Mouse (Mus musculus): ENCODE measurements at regions not wholly inside any gene's neighbourhood (a gene's known extent, or its start where the extent isn't known, plus 50 kb on each side); places are given as distances from the start of the nearest gene placed in this dataset.
"Not testable (repeated sequence)": the region's sequence is repeated elsewhere in the genome, so short reads cannot be mapped to it uniquely, and the experiment has no call there.

GRCm38 (mm10) chr11:22573166-22573565 lies 61.3 kb downstream of the Tmem17 start:
- H3K4me2 ChIP-seq = no peak overlapping the region
- H3K27ac ChIP-seq = no peak overlapping the region
- WGBS = 39% methylated on average over 2 of the region's 2 CpGs
- H3K4me1 ChIP-seq (replicated peaks) = 0 out of 2 replicates have a peak, but pooled peaks cover 4% of the 10 kb centered on the region
- no peak overlapping the region for H3K4me3 ChIP-seq
- no peak overlapping the region for H3K9ac ChIP-seq
- ATAC-seq (replicated peaks; ENCODE audit: insufficient number of reproducible peaks, insufficient read depth, low FRiP score, low read depth) = no peak
- no peaks in the 10 kb centered on the region for H3K9me3 ChIP-seq (replicated peaks)
- H3K27me3 ChIP-seq = no peaks in the 10 kb centered on the region
- no peaks in the 10 kb centered on the region for H3K36me3 ChIP-seq

GRCm38 (mm10) chr11:22573802-22574201 lies 61.9 kb downstream of the Tmem17 start:
- H3K4me1 ChIP-seq (replicated peaks) = 0 out of 2 replicates have a peak, but pooled peaks cover 4% of the 10 kb centered on the region
- no peak for ATAC-seq (replicated peaks; ENCODE audit: insufficient number of reproducible peaks, insufficient read depth, low FRiP score, low read depth)
- no peaks in the 10 kb centered on the region for H3K9me3 ChIP-seq (replicated peaks)
- H3K4me3 ChIP-seq = no peak overlapping the region
- no peak overlapping the region for H3K9ac ChIP-seq
- no peak overlapping the region; the same call in 1 of the 2 replicates for H3K27ac ChIP-seq
- H3K27me3 ChIP-seq = no peaks in the 10 kb centered on the region
- H3K36me3 ChIP-seq = no peaks in the 10 kb centered on the region
- H3K4me2 ChIP-seq = no peak overlapping the region
- WGBS = 69% methylated on average over 3 of the region's 3 CpGs

GRCm38 (mm10) chr11:22574506-22574905 lies 62.6 kb downstream of the Tmem17 start:
- Histone ChIP-seq H3K4me2 (no peak overlapping the region), H3K4me1 (replicated peaks) (0 out of 2 replicates have a peak, but pooled peaks cover 4% of the 10 kb centered on the region), H3K36me3 (no peaks in the 10 kb centered on the region), H3K27me3 (no peaks in the 10 kb centered on the region), H3K27ac (no peak overlapping the region), H3K4me3 (no peak overlapping the region), H3K9ac (no peak overlapping the region), H3K9me3 (replicated peaks) (no peaks in the 10 kb centered on the region)
- ATAC-seq (replicated peaks; ENCODE audit: insufficient number of reproducible peaks, insufficient read depth, low FRiP score, low read depth) = no peak
- 69% methylated on average over 2 of the region's 2 CpGs for WGBS

GRCm38 (mm10) chr11:22584100-22584487 lies 72.2 kb downstream of the Tmem17 start:
- WGBS = 40% methylated on average over 5 of the region's 5 CpGs
- Histone ChIP-seq H3K4me1 (replicated peaks) (peaks cover 36% of the 10 kb centered on the region), H3K36me3 (no peaks in the 10 kb centered on the region), H3K9me3 (replicated peaks) (0 out of 2 replicates have a peak, but pooled peaks cover 3% of the 10 kb centered on the region), H3K27me3 (no peaks in the 10 kb centered on the region), H3K27ac (peak overlapping the region; percentile 45; the same call in 1 of the 2 replicates), H3K4me2 (peak overlapping the region; percentile 56), H3K4me3 (peak overlapping the region; percentile 25; the same call in 1 of the 2 replicates), H3K9ac (no peak overlapping the region)
- ATAC-seq (replicated peaks; ENCODE audit: insufficient number of reproducible peaks, insufficient read depth, low FRiP score, low read depth) = 0 out of 2 replicates have a peak, but pooled peaks have one; percentile 28

- WGBS = 9% methylated on average over 14 of the region's 14 CpGs
- H3K4me1 ChIP-seq (replicated peaks) = peaks cover 36% of the 10 kb centered on the region
- H3K36me3 ChIP-seq = no peaks in the 10 kb centered on the region
- H3K9me3 ChIP-seq (replicated peaks) = 0 out of 2 replicates have a peak, but pooled peaks cover 3% of the 10 kb centered on the region
- H3K9ac ChIP-seq = 0 out of 2 replicates have a peak overlapping the region, but pooled peaks have one; percentile 11
- H3K4me3 ChIP-seq = peak overlapping the region; percentile 25; the same call in 1 of the 2 replicates
- peak overlapping the region; percentile 56 for H3K4me2 ChIP-seq
- H3K27me3 ChIP-seq = no peaks in the 10 kb centered on the region
- H3K27ac ChIP-seq = peak overlapping the region; percentile 64
- peak; percentile 61 for ATAC-seq (replicated peaks; ENCODE audit: insufficient number of reproducible peaks, insufficient read depth, low FRiP score, low read depth)
Measured at GRCm38 (mm10) chr11:22584488-22585158, 72.7 kb downstream of the Tmem17 start.

GRCm38 (mm10) chr11:22587691-22588241 lies 75.9 kb downstream of the Tmem17 start:
- 33% methylated on average over 7 of the region's 7 CpGs for WGBS
- Histone ChIP-seq H3K9ac (no peak overlapping the region), H3K4me2 (no peak overlapping the region), H3K27me3 (no peaks in the 10 kb centered on the region), H3K27ac (peak overlapping the region; percentile 76), H3K4me3 (no peak overlapping the region), H3K36me3 (no peaks in the 10 kb centered on the region), H3K4me1 (replicated peaks) (peaks cover 38% of the 10 kb centered on the region), H3K9me3 (replicated peaks) (0 out of 2 replicates have a peak, but pooled peaks cover 3% of the 10 kb centered on the region)
- ATAC-seq (replicated peaks; ENCODE audit: insufficient number of reproducible peaks, insufficient read depth, low FRiP score, low read depth) = no peak; the same call in 1 of the 2 replicates

- no peaks in the 10 kb centered on the region for H3K36me3 ChIP-seq
- no peaks in the 10 kb centered on the region for H3K9me3 ChIP-seq (replicated peaks)
- no peak overlapping the region for H3K9ac ChIP-seq
- no peak overlapping the region for H3K4me3 ChIP-seq
- no peak overlapping the region for H3K4me2 ChIP-seq
- ATAC-seq (replicated peaks; ENCODE audit: insufficient number of reproducible peaks, insufficient read depth, low FRiP score, low read depth) = 0 out of 2 replicates have a peak, but pooled peaks have one; percentile 34
- peaks cover 38% of the 10 kb centered on the region for H3K4me1 ChIP-seq (replicated peaks)
- no peaks in the 10 kb centered on the region for H3K27me3 ChIP-seq
- 37% methylated on average over 2 of the region's 2 CpGs for WGBS
- peak overlapping the region; percentile 76 for H3K27ac ChIP-seq
Measured at GRCm38 (mm10) chr11:22588546-22588945, 76.7 kb downstream of the Tmem17 start.

GRCm38 (mm10) chr11:22589901-22590300 lies 78.0 kb downstream of the Tmem17 start:
- Histone ChIP-seq H3K4me2 (no peak overlapping the region), H3K27ac (no peak overlapping the region), H3K9ac (no peak overlapping the region), H3K9me3 (replicated peaks) (no peaks in the 10 kb centered on the region), H3K36me3 (no peaks in the 10 kb centered on the region), H3K4me1 (replicated peaks) (peaks cover 31% of the 10 kb centered on the region), H3K4me3 (no peak overlapping the region), H3K27me3 (no peaks in the 10 kb centered on the region)
- no peak for ATAC-seq (replicated peaks; ENCODE audit: insufficient number of reproducible peaks, insufficient read depth, low FRiP score, low read depth)
- WGBS = 63% methylated on average over 2 of the region's 2 CpGs

- not testable (repeated sequence) for H3K9me3 ChIP-seq (replicated peaks); H3K9ac ChIP-seq; ATAC-seq (replicated peaks; ENCODE audit: insufficient number of reproducible peaks, insufficient read depth, low FRiP score, low read depth); H3K27ac ChIP-seq; H3K4me2 ChIP-seq; H3K4me3 ChIP-seq; H3K36me3 ChIP-seq; H3K27me3 ChIP-seq
- 84% methylated on average over 14 of the region's 14 CpGs for WGBS
- peaks cover 30% of the 10 kb centered on the region for H3K4me1 ChIP-seq (replicated peaks)
Measured at GRCm38 (mm10) chr11:22591050-22591449, 79.2 kb downstream of the Tmem17 start.

GRCm38 (mm10) chr11:22592706-22593105 lies 80.8 kb downstream of the Tmem17 start:
- Histone ChIP-seq H3K4me1 (replicated peaks) (peaks cover 16% of the 10 kb centered on the region), H3K4me2 (no peak overlapping the region), H3K9ac (no peak overlapping the region), H3K36me3 (no peaks in the 10 kb centered on the region), H3K4me3 (no peak overlapping the region), H3K27ac (no peak overlapping the region), H3K9me3 (replicated peaks) (no peaks in the 10 kb centered on the region), H3K27me3 (no peaks in the 10 kb centered on the region)
- WGBS = 78% methylated on average over 5 of the region's 5 CpGs
- no peak for ATAC-seq (replicated peaks; ENCODE audit: insufficient number of reproducible peaks, insufficient read depth, low FRiP score, low read depth)

GRCm38 (mm10) chr11:22596076-22596804 lies 84.4 kb downstream of the Tmem17 start:
- Histone ChIP-seq H3K9me3 (replicated peaks) (no peaks in the 10 kb centered on the region), H3K4me2 (no peak overlapping the region), H3K9ac (no peak overlapping the region), H3K4me3 (no peak overlapping the region), H3K27me3 (no peaks in the 10 kb centered on the region), H3K4me1 (replicated peaks) (peaks cover 4% of the 10 kb centered on the region; the same call in 1 of the 2 replicates), H3K36me3 (no peaks in the 10 kb centered on the region), H3K27ac (no peak overlapping the region)
- WGBS = 85% methylated on average over 8 of the region's 8 CpGs
- ATAC-seq (replicated peaks; ENCODE audit: insufficient number of reproducible peaks, insufficient read depth, low FRiP score, low read depth) = no peak

Data from heart, embryonic 15.5 days (tissue).